Mouse (Mus musculus): ENCODE data around the gene Ms4a15.

DNA sequence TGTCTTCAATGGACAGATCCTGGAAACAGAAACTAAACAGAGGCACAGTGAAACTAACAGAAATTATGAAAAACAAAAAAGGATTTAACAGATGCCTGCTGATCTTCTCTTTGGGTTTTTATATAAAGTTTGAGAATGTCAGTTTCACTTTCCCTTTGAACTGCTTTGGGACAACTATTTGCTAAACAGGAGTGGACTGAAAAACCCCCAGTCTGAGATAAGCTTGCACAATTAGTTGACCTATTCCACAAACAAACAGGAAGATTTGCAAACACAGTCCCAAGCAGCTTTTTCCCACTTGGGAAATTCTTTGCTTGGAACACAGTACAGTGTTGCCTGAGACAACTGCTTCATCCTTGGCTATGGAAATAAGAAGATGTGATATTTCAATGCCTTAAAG, 44.5 kb upstream of the Ms4a15 start:
- TF ChIP-seq CTCF (IDR thresholded peaks at IDR 0.05; ENCODE audit: borderline replicate concordance, insufficient read depth, low read length) (no peak), POLR2A (IDR thresholded peaks at IDR 0.05; ENCODE audit: low read depth, low read length) (no peak)

Measured in embryonic fibroblast, embryonic 13.5 days (primary cell).